Mouse (Mus musculus): Measurements from ENCODE around the gene Ell3. TPM values are rescaled to one million over a fixed set of nuclear protein-coding genes. Genes with fewer than 3 reads are reported as not detected.
A peak's percentile ranks its signal among the peaks of the same experiment; 100 is the strongest.
"Not testable (repeated sequence)": the region's sequence is repeated elsewhere in the genome, so short reads cannot be mapped to it uniquely, and the experiment has no call there.

Gene Ell3
- not detected for total RNA-seq (2021)
- long read RNA-seq, experiment 1, result 0 reads
- long read RNA-seq, experiment 2, result 0 reads

- DNase-seq (ENCODE audit: low spot score in 2 of 2), result no peak
These were observed at the start of gene Ell3 for GRCm38 (mm10) chr2:121444178-121444577. TSS of gene Ell3 (minus strand) at chr2:121444278.

DNA sequence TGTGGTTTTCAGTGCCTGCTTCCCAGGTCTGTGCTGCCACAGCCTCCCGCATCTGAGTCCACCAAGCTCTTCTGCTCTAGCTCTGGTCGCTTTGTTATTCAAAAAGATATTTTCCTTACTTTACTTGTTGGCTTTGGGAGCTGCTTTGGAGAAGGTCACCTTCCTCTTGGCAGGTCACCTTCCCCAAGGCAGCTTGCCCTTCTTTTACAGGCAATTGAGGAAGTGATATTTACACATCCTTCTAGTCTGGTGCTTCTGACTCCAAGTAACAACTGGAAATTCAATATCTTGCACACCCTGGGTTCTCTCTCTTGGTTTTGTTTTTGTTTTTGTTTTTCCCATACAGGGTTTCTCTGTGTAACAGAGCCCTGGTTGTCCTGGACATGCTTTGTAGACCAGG lies 40.3 kb upstream of the Ell3 start:
- not testable (repeated sequence) for DNase-seq (ENCODE audit: low spot score in 2 of 2)

DNA sequence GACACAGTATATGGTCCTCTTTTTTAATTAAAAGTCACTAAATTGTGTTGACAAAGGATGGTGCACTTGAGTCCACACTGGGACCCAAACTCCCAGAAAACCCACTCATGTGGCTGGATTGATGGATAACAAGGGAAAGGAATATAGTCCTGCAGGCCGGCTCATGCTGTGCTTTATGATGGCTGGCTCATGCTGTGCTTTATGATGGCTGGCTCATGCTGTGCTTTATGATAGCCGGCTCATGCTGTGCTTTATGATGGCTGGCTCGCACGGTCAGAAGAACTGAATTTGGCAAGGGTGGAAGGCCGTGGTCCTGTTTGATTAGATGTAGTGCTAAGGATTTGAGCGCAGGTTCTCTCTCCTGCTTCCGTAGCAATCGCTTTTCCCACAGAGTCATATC lies 39.5 kb upstream of the Ell3 start:
- no peak for DNase-seq (ENCODE audit: low spot score in 2 of 2)

- DNase-seq (ENCODE audit: low spot score in 2 of 2), result not testable (repeated sequence)
These were observed 36.8 kb upstream of the Ell3 start for GRCm38 (mm10) chr2:121480916-121481315.

DNA sequence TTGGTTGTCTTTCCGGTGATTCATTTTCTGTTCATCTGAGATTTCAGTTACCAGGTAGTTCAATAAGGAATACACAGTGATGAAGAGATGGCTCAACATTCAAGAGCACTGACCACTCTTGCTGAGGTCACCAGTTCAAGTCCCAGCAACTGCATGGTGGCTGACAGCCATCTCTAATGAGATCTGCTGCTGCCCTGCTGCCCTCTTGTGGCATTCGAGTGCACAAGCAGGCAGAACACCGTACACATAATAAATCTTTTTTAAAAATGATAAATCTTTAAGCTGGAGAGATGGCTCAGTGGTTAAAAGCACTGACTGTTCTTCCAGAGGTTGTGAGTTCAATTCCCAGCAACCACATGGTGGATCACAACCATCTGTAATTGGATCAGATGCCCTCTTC lies 36.4 kb upstream of the Ell3 start:
- no peak for DNase-seq (ENCODE audit: low spot score in 2 of 2)

GRCm38 (mm10) chr2:121477491-121478266 lies 33.6 kb upstream of the Ell3 start:
- no peak for DNase-seq (ENCODE audit: low spot score in 2 of 2)

DNA sequence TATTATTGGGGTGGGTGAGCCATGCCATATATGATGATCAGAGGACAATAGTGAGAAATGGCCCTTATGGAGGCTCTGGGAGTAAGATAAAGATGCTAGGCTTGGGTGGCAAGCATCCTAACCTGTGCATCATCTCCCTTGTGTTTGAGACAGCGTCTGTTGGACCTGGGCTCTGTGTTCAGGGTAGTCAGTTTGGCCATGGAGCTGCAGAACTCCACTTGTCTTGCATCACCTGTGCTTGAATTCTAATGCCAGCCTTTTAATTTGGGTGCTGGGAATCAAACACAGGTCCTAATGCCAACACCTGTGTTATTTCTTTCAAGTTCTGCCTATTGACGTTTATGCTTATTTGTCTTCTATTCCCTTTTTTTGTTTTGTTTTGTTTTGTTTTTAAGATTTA lies 31.2 kb upstream of the Ell3 start:
- not testable (repeated sequence) for DNase-seq (ENCODE audit: low spot score in 2 of 2)

DNA sequence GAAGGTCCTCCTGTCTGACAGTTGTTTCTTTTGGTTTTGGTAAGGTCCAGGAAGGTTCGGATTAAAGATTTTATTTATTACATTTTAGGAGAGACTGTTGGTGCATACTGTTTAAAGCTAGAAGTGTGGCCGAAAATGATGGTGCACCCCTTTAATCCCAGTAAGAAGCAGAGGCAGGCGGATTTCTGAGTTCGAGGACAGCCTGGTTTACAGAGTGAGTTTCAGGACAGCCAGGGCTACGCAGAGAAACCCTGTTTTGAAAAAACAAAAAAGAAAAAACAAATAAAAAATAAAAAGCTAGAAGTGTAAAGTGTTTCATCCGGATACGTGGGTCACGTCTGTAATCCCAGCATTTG lies 30.1 kb upstream of the Ell3 start:
- DNase-seq (ENCODE audit: low spot score in 2 of 2), result no peak

GRCm38 (mm10) chr2:121473301-121474179 lies 29.5 kb upstream of the Ell3 start, which contains the start of gene Mfap1b:
TSS of gene Mfap1b (minus strand) at chr2:121474067.
- peak; percentile 56 to 90 for DNase-seq (ENCODE audit: low spot score in 2 of 2)

- DNase-seq (ENCODE audit: low spot score in 2 of 2), result not testable (repeated sequence)
These were observed 28.7 kb upstream of the Ell3 start for GRCm38 (mm10) chr2:121472783-121473182.

- not testable (repeated sequence) for DNase-seq (ENCODE audit: low spot score in 2 of 2)
These were observed 24.9 kb upstream of the Ell3 start for GRCm38 (mm10) chr2:121468982-121469381.

DNA sequence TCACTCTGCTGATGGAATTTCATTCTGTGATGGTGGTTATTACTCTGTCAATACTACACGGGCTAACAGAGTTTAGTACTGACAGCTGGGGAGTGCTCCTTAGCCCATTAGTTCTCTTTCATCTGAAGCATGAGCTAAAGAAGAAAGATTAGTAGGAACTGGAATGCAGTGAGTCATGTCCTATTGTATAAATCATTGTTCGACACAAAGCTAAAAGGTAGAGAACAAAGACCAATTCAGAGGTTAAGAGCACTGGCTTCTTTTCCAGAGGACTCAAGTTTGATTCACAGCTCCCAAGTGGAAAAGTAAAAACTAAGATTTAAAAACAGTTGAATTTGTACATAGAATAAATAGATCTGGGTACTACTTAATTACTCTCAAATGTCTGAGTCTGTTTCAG lies 16.0 kb upstream of the Ell3 start:
- no peak for DNase-seq (ENCODE audit: low spot score in 2 of 2)

GRCm38 (mm10) chr2:121456692-121457642 lies 12.9 kb upstream of the Ell3 start, which contains the start of gene Serinc4:
TSS of gene Serinc4 (minus strand) at chr2:121456781.
- DNase-seq (ENCODE audit: low spot score in 2 of 2), result peak; percentile 83 to 84

- DNase-seq (ENCODE audit: low spot score in 2 of 2), result no peak
These were observed 11.5 kb upstream of the Ell3 start for GRCm38 (mm10) chr2:121455534-121455933.

DNA sequence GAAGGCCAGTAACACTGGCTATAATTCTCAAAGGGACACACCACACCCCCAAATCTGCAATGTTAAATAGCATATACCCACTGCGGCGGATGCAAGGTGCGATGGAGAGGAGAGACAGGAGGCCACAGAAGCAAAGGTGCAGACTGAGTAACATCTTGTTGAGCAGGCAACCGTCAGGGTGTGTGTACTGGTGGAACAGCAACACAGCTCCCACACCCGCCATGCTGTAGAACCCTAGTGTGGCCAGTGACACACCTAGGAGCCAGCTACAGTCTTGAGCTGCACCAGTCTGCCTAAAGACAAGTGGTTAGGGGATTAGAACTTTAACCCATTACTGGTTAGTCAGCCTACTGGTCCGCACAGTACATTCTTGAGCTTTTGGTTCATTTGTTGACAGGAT lies 9.8 kb upstream of the Ell3 start:
- no peak for DNase-seq (ENCODE audit: low spot score in 2 of 2)

DNA sequence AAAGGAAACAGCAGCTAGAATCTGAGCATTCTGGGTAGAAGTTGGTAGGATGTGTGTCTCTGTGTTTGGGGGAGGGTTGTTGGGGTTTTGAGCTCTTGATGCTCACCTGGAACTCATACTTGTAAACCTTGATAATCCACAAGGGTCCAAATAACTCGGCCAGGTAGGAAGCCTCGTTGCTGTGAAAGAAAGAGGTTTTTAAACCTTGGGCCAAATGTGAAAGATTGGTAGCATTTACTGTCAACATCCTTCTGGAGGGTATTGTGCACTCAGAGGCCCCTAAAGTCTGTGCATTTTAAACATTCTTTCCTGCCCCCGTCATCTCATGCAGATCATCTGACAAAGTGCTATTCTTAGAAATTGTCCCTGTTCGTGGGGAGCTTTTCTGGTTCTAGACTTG lies 8.9 kb upstream of the Ell3 start, which contains the start of gene Hypk:
Gene Hypk (plus strand): TSS at position 301 of the 400 bp plus-strand sequence.
- DNase-seq (ENCODE audit: low spot score in 2 of 2), result no peak

DNA sequence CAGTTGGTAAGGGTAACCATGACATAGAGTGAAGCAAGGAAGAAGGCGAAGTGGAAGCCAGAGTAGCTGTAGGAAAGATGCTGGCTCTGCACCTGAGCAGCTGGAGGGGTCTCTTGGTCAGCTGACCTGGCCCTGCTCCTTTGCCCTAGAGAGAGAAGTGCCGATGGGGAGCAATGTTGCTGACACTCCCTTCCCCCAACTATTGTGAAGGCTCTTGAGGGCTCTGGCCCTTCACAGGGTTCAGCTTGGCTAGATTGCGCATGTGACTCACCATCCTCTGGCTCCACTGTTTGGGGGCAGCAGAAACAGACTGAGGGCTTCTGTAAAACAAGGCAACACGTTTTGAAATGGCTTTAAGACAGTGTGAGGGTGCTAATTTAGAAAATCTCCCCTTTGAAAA lies 8.3 kb upstream of the Ell3 start:
- DNase-seq (ENCODE audit: low spot score in 2 of 2), result no peak

- DNase-seq (ENCODE audit: low spot score in 2 of 2), result no peak
These were observed 6.0 kb upstream of the Ell3 start for GRCm38 (mm10) chr2:121450093-121450492.

DNA sequence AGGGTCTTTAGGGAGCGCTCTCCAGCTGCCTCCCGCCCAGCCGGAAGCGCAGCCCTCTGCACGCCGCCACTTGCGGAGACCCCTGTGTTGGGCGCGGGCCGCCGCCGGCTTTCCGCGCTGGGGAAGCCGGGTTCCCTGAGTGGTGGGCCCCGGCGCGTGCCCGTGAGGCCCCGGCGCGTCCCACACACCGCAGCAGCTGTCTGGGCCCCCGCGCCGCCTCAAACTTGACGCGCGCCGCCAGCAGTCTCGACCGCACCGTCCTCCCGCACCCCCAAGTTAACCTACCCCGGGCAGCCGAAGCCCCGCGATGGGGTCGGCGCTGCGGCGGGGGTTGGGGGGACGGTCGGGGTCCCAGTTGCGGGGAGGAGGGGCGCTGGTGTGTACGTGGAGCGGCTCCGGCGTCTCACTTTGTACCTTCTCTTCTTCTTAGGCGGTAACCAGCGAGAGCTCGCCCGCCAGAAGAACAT lies 5.5 kb upstream of the Ell3 start:
- no peak for DNase-seq (ENCODE audit: low spot score in 2 of 2)

DNA sequence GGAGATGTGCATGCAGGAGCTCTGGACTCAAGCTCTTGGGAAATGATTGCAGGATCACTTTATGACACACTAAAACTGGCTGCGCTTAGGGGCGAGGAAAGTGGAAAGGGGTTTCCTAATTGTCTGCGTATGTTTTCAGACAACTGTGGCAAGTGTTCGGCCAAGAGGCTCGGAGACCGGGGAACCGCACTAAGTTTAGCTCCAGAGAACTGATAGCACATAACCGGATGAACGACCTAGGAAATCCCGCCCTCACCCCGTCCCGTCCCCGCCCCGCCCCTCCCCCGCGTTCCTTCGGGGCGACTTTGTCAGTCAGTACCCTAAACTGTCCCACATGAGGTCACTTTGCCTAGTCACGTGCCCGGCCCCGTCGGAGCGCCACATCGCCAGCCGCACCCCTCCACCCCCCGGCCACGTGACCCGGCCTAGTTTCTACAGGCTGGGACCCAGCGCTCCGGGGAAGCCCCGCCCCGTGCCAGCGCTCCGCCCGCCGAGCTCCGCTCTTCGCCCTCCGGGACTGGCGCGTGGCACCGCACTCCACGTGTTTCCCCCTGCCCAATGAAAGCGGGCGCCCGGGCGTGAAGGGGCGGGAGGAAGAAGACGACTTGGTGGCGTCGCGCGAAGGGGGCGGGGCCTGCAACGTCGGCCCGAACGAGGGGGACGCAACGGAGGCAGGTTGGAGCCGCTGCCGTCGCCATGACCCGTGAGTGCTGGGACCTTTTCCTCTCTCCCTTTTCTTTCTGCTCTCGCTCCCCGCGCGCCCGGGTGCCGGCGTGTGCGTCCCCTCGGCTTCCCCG lies 4.9 kb upstream of the Ell3 start, which contains the start of gene Serf2:
Gene Serf2 (plus strand): TSS at position 457 of the 797 bp plus-strand sequence.
- peak; percentile 97 to 99 for DNase-seq (ENCODE audit: low spot score in 2 of 2)
